Mouse (Mus musculus) G1E-ER4 (cell line): ENCODE results near the gene Gm8011. TPM values are rescaled to one million over a fixed set of nuclear protein-coding genes. Genes with fewer than 3 reads are reported as not detected.
"Not testable (repeated sequence)": the region's sequence is repeated elsewhere in the genome, so short reads cannot be mapped to it uniquely, and the experiment has no call there.

Source experiments
- GATA1 ChIP-seq: IDR thresholded peaks from one replicate; pipeline ENCODE4 v1.8.0; 2012; ENCODE audit warnings: low read length, inconsistent platforms
- polyA plus RNA-seq: library from polyadenylated mRNA; stranded (reverse); fragments of >175 nt; gene quantifications from 2 replicates; pipeline ENCODE4 v1.2.3, GENCODE M21; 2012

Gm8011 gene
- not detected in 2 replicates for polyA plus RNA-seq

- not testable (repeated sequence) for TF ChIP-seq GATA1
Measured at GRCm38 (mm10) chr14:42463581-42463980, at the start of gene Gm8011. Gene Gm8011, plus strand, starts transcription at chr14:42463881.

DNA sequence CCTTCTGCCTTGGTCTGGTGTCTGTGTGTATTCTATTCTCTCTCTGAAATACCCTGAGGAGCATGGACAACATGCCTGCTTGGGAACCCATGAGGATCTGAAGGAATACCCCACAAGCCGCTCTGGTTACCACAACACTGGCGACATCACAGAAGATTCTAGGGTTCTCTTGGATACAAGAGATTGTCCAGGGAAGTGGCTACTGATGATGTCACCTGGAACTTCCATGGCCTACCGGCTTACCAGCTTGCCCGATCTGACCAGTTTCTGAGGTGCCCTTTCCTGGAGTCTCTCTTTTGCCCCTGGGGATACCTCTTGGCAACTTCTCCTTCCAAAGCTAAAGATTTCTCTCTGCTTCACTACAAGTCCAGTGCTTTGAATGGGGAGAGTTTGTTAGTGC lies 24.1 kb upstream of the Gm8011 start, which contains the start of gene Gm8005:
Gene Gm8005 (minus strand): TSS at position 101 of the 400 bp plus-strand sequence.
- TF ChIP-seq GATA1: not testable (repeated sequence)

DNA sequence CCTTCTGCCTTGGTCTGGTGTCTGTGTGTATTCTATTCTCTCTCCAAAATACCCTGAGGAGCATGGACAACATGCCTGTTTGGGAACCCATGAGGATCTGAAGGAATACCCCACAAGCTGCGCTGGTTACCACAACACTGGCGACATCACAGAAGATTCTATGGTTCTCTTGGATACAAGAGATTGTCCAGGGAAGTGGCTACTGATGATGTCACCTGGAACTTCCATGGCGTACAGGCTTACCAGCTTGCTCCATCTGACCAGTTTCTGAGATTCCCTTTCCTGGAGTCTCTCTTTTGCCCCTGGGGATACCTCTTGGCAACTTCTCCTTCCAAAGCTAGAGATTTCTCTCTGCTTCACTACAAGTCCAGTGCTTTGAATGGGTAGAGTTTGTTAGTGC lies 38.6 kb downstream of the Gm8011 start, which contains the start of gene Gm8020:
Gene Gm8020 (minus strand): TSS at position 101 of the 400 bp plus-strand sequence.
- TF ChIP-seq GATA1: not testable (repeated sequence)

Other genes starting within 250 kb of the Gm8011 start
- gene Gm17026, start 203.8 kb upstream of the Gm8011 start, polyA plus RNA-seq: not detected in 2 replicates
- gene Gm9611, start 166.5 kb upstream of the Gm8011 start, polyA plus RNA-seq: not detected in 2 replicates
- gene Gm7995, start 153.7 kb upstream of the Gm8011 start, polyA plus RNA-seq: not detected in 2 replicates
- gene Gm8005, start 24.2 kb upstream of the Gm8011 start, polyA plus RNA-seq: not detected in 2 replicates
- gene Gm8020, start 38.5 kb downstream of the Gm8011 start, polyA plus RNA-seq: not detected in 2 replicates
- gene Gm8024, start 60.4 kb downstream of the Gm8011 start, polyA plus RNA-seq: not detected in 2 replicates
- not detected in 2 replicates for gene Gm17124, start 136.0 kb downstream of the Gm8011 start, polyA plus RNA-seq
- gene Gm3633, start 178.0 kb downstream of the Gm8011 start, polyA plus RNA-seq: not detected in 2 replicates
- not detected in 2 replicates for gene Gm10378, start 192.1 kb downstream of the Gm8011 start, polyA plus RNA-seq